Mouse (Mus musculus) natural killer cell, adult 2 months (primary cell): ENCODE measurements at regions not wholly inside any gene's neighbourhood (a gene's known extent, or its start where the extent isn't known, plus 50 kb on each side); places are given as distances from the start of the nearest gene placed in this dataset.

Experiments used
- DNase-seq, 2 experiments: peaks; one replicate each; pipeline ENCODE4 v3.0.0; 2022; ENCODE audit warnings: low spot score in 2 of 2

DNA sequence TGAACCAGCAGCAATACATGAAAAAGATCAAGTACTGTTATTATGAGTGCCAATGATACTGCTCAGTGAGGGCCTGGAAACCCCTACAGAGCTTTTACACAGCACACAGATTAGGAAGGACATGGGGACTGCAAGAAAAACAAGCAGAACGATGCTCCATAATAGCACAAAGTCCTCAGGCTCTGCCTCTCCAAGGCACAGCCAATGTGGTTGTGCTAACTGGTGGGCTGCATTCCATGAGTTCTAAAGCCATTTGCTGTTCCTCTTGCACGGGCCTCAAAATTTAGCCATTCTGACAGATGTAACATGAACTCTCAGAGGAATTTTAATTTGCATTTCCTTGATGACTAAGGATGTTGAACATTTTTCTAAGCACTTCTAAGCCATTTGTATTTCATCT is 465.0 kb upstream of the Jag1 start:
- DNase-seq = no peak

DNA sequence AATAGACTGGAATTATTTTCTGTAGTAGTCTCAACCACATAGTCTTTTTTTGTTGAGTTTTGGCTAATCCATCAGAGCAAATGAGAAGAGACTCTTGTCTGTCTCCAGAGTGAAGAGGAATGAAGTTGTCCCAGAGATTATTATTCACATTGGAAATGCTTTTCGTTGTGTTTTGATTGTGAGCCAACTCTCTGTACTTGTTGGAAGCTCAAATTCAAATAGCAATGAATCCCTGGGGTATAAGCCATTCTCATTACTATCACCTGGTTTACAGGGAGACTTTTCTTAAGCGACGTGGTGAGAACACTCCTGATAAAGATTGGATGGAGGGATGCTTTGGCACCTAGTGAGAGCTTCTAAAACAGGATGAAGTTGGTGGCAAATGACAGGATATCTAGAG is 459.3 kb upstream of the Jag1 start:
- no peak for DNase-seq

DNA sequence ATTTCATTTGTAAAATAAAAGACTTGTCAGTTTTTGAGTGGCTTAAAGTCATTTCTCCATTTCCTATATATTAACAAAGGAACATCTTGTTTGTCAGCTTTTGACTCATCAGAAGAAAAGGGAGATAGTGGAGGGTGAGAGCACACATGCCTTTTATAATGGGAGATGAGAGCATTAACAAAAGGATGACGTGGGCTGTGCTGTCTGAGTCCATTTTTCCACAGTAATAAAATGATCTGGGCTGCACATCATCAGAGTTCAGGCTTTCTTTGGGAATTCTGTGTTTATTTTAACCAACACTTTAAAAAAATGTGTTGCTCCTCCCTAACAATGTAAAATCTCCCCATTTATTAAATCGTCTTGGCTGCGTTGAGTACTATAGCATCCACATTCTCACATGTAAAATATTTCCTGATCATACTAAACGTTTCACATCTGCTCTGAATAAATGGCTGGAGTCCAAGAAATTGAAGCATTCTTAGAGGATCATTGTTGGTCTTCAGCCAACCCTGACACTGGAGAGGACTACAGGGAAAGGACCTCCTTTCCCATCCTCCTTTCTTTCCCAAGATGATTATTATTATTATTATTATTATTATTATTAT is 458.5 kb upstream of the Jag1 start:
- no peak for DNase-seq

DNA sequence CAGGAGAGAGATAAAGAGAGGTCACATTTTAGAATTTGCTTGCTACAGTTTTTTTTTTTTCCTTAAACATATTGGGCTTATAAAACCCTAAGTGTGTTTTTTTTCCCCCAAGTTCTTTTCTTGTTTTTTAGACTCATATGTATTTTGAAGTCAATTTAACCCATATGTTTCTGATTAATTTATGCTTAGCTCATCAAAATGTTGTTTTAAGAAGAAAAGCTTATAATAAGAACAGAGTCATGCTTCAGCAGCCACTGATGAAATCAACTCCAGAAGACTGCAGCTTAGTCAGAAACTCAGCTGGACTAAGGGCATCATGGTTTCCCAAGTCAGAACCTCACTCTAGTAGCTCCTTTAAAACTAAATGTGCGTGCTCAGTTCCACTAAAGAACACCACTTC is 454.7 kb upstream of the Jag1 start:
- no peak for DNase-seq

DNA sequence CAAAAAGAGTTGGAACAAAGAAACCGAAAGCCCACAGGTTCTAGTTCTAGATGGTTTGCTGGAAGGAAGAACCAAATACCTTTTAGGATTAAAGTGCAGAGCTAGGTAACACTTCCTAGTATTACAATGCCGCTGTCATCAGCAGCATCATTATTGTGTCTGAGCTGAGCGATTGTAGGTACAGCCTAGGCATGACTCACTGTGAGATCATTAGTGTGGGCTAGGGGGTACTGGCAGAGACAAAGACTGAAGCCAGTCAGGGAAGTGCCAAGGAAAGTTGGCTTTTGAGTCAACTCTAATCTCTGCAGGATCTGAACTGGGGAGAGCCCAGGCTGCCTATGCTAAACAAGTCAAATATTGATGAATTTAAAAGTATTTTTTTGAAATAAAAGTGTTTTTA is 450.2 kb upstream of the Jag1 start:
- no peak for DNase-seq

DNA sequence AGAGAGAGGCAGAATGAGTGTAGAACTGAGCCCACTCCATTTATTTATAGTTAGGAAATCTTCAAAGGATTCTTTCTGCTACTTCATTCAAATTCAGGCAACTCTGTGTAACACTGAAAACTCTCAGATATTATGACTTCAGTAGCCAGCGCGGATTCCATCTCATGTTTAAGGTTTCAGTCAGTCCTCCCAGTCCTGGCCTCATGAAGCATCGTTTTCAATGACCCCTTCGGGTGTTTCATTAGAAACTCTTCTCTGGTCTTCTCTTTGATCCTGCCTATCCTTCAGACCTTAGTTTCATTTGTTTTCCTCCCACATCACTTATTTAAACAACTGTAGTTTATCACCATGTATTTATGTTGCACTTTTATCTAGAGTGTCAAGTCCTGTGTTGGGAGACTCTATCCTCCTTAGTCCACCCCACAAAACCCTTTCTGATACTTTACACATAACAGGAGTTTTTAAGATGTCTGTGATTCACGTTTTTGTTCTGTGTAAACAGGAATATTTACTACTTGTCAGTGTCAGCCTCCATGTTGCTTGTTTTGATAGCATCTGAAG is 447.7 kb upstream of the Jag1 start:
- no peak for DNase-seq

DNA sequence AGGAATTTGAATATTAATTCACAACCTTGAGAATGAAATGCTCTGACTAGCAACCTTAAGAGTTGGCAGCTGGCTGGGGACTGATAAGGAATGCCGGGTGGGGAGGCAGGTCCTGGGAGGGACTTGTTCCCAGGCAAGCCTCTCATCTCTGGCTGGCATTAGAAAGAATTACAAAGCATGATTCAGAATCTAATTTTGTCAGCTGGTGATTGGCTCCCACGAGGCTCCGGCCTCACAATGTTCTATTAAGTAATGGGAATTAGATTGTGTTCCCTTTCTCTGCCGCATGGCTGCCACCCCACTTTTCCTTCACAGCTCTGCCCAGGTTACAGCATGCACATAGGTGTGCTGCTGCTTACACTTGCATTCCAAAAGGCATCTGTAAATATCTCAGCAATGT is 443.9 kb upstream of the Jag1 start:
- DNase-seq = no peak

DNA sequence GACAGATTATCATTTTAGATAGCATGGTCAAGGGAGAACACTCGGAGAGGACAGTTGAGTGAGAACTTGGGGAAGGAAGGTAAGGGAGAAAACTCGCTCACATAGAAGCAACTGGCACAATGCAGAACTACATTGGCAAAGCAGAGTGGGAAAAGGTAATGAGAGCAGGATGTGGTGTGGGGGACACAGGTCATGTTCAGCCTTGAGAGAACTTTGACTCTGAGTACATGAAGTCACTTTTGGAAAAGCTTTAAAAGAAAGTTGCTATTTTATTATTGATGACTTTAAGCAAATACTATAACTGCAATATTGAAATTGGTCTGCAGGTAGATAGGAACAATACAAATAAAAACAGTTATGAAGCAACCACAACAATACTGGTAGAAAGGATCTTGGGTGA is 437.4 kb upstream of the Jag1 start:
- DNase-seq = no peak

DNA sequence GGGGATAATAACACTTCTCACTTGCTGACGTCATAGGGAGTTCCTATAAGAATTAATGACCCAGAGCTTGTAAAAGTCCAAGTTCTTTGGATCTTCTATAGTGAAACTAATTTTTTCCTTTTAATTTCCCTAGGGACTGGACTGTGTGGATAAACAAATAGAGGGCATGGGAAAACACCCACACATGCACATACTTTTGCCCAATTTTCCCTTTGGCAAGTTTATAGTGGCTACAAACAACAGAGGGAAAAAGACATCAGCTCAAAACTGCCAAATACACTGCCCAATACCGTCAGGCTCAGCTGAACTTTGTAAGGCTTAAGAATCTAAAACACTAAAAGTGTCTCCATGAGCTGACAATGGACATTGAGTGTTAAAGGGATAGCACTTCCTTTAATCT is 420.1 kb upstream of the Jag1 start:
- no peak for DNase-seq

DNA sequence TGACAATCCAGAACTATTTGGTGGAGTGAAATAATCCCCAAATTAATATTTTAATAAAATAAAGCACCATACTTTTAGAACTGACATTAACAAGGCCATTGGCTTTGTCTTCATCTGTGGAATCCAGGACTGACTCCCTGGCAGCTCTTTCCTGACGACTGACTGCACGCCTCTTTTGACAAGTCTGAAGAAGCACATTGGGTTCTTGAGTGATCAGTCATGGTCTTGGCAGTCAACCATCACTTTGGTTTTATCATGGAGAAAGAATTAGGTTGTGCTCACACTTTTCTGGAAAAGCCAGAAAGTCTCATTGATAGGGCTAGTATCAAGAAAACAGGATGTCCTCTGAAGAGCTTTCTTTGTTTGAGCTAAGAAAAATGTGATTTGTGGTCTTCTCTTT is 399.8 kb upstream of the Jag1 start:
- DNase-seq = no peak

DNA sequence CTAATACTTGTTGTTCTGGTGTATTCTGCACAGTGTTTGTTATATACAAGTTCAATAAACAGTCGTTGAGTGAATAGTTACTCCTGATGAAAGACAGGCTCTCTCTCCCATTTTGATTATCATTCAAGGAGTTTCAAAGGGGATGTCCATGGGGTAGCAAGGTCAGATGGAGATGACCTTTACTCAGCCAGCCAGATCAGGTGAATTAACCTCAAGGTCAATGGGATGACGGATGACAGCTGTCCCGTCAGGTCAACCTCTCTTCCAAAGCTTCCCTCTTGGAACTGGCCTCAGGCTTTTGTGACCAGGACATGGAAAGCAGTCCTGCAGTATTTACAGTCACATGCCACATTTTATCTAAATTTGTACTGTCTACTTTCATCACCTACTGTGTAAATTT is 398.6 kb upstream of the Jag1 start:
- no peak for DNase-seq

DNA sequence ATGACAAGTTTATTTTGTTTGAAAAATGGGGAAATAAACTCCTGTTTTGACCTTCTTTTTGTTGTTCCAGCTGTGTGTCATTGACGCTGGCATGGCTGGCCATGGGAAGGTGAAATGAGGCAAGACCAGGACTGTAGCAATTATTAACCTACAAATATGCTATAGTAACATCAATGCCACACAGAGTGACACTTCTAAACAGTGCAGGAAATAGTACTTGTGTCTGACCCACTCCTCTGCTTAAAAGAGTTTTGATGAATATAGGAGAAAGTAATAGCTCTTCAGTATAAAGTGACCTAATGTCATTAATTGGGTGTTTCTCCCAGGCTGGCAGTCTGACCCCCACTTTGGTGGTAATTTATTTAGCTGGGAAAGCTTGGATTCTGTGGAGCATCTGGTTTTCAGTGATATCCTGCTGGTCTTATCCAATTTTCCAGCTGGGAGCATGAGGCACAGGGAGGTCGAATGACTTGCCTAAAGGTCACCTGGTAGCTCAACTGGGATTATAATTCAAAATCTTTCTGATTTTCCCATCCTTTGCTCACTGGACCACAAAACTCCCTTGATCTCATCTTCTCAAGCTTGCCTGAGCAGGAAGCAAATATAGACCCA is 397.6 kb upstream of the Jag1 start:
- no peak for DNase-seq

DNA sequence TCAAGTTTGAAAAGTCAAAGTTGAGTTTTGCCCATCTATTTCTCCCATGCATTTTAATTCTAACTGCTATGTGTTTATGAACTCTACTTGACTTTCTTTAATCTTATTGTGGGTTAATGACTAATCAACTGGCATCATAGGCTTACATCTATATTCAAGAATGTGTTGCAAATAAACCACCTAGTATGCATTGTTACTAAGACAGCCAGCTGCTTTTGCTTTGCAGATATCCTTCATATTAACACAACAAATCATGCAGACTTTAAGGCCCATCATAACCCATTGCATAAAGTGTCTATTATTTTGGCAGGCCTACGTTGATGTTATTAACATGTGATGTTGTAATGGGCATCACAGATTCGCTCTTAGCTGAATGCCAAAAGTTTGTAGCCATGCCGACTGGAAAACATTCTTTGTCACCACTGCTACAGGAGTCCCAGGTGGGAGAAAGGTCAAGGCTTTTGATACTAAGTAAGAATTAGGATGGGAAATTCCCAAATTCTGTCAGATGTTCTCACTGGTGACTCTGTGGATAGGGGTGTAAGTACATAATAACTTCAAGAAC is 394.3 kb upstream of the Jag1 start:
- DNase-seq = no peak

DNA sequence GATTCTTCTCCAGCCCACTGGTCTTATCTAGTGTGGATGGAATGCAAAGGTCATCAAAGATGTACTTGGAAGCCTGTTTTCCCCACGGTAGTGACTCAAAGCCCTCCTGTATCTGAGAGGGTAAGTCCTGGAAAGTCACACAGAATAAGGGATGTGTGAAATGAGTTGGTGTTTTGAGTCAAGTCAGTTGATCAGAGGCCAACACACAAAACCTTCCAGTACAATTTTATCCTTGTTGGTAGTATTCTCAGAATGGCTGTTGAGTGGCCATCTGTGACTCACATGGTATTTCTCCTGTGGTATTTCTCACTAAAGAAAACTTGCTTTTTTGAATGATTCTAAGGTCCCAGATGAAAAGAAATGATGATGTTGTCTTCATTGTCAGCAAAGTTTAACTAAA is 384.8 kb upstream of the Jag1 start:
- no peak for DNase-seq

DNA sequence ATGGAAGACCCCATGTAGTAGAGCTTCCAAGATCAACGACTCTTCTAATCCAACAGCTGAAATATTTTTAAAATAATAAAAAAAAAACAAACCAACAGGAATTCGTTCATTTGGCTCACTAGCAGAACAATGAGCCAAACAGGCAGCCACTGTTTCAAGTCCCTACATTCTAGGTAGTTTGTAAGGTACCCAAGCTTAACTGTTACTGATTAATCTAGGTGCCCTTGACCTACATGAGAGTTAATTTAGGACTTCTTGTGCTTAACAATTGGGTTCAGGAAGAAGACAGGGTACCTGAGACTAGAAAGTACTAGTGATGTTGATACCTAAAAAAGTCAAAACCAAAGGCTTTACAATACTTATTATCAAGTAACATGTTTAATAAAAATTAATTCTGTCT is 381.2 kb upstream of the Jag1 start:
- DNase-seq = no peak

DNA sequence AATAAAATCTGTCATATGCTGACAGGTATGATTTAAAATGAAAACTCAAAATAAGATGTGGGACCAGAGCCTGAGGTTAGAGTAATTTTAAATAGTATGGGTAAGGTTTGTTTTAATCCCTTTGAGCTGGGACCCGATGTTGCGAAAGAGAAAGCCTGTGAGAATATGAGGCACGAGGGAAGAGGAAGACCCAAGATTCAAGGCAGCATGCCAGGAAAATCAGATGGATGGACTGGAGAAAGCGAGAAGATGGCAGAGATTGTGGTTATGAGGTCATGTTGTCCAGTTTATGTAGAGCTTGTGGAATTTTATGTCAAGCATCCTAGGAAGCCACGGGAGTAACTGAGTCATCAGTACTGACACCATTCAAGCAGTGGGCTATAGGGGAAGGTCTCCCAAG is 377.2 kb upstream of the Jag1 start:
- DNase-seq = no peak

DNA sequence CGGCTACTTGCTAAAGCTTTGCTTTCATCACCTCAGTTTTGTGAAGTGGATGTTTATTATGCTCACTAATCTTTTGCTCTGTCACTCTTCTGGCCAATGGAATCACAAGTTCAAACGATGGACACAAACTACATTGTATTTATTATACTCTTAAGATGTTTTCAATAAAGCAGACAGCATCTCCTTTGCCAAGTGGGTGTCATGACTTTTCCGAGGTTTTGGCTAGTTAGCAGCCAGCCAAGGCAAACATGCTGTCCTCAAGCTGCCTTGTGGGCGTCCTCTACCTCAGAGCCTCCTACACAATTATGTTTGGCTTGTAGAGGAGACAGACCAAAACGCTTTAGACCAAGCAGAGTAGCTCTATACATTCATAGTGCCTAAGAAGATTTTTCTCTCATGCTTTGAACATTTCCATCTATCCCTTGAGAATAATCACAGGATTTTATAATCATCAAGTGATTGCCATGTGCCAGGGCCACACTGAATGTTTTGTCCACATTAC is 372.8 kb upstream of the Jag1 start:
- DNase-seq = no peak

DNA sequence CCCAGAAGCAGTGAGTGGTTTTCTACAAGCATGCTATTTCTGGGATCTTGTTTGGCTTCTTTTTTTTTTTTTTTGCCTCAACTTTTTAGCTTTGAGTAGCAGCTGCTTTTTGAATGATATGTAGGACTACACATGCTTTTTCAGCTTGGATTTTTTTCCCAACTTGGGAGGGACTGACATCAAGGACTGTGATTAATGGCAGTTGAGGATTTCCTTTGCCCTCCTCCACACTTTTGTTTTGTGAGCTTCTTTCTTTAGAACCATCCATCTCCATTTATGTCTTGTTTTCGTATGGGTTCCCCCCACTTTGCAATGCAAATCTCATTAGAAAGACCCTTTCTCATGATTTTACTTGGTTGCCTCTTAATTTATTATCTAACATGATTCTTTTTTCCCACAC is 352.3 kb upstream of the Jag1 start:
- no peak for DNase-seq

DNA sequence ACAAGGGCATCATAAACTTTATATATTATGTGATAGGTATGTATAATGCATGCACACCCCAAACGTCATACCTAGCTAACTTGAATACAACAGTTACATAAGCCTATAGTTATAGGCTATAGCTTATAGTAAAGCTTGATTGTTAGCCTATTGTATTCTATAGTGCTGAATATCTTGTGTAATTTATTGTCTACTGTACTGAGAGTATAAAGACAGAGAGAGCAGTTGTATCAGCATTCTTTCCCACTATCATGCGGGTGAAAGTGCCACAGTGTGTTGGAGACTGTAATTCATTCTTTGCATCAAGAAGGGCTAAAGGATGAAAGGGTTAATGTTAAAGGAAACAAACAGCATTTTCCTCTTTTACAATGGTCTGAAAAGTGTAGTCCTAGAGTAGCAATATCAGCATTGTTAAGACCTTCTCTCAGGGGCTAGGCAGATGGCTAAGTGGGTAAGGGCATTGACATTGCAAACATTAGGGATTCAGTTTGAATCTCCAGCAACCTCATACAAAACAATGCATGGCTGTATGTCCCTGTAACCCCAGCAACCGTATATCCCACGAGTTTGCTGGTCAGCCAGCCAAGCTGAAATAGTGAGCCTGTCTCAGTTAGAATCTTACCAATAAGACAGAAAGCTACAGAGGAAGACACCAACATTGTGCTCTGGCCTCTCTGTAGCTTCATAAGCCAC is 340.8 kb upstream of the Jag1 start:
- DNase-seq = no peak

DNA sequence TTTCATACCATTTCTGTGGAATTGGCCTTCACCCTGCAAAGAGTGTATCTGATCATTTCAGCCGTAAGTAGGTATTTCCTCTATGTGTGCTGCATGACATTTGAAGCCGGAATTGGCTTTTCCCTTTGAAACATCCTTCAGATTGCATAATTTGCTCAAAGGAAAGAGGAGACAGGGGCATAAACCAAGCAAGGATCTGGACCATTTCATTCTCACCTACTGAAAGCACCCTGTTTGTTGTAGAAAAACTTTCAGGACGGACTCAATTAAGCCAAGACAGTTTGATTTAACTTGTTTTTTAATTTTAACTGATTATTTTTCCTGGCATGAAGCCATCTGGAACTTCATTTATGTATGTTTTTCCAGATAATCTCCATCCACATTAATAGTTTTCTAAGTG is 340.0 kb upstream of the Jag1 start:
- no peak for DNase-seq

DNA sequence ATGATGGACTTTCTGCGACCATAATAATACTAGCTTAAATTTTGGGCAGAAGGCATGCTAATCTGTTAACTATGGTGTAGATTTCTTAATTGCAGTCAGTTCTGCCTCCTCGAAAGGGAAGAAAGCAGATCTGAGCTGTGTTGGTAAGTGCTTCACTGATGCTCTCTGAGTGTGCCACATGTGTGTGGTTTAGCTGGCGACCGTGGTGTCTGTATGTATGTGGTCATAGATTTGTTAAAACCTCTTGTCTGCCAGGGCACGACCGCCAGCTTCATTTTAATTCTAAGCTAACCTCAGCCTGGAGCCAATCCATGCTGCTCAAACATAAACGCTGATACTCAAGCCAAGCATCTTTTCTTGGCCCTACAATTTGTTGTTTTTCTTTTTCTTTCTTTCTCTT is 330.5 kb upstream of the Jag1 start:
- no peak for DNase-seq

DNA sequence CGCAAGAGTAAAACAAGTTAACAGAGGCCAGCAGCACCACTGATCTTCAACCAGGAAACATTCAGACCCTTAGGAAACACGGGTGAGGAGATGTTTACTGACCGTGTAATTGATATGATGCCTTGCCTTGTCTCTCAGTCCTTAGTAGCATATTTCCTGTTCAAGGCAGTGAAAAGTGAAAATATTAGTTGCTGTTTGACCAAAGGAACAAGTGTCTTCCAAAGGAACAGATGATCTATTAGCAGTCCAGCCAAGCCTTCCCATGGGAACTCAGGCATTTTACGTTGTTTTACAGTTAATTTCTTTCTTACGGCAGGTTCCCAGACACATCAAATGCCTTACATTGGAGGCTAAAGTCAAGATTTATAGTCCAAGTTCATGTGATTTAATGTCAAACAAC is 321.3 kb upstream of the Jag1 start:
- no peak for DNase-seq

DNA sequence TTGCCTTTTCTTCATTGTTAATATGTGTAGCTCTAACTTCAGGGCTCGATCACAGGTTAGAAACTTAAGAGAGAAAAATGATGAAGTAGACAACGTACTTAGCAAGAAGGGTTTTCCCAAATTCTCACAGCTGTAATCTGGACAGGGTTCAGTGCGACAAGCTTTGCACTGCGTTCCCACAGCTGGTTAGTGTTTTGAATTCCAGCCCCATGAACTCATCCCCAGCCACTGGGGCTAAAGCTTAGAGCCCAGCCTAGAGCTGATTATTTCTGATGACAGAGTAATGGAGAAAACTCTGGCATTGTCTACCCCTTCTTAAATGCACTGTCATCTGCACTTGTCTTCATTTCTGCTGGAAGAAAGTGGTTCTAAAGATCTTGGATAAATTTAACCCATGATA is 319.7 kb upstream of the Jag1 start:
- DNase-seq = no peak
